Mouse (Mus musculus) liver, embryonic 14.5 days (tissue): ENCODE measurements around the gene Apobec4.

Source experiments
- CTCF ChIP-seq: IDR thresholded peaks from 2 replicates; pipeline ENCODE4 v1.5.1; 2016; ENCODE audit warnings: antibody characterized with exemption, low read depth, control low read depth
- EP300 ChIP-seq: IDR thresholded peaks from 2 replicates; pipeline ENCODE4 v1.6.1; 2016; ENCODE audit warnings: antibody characterized with exemption, low read depth

DNA sequence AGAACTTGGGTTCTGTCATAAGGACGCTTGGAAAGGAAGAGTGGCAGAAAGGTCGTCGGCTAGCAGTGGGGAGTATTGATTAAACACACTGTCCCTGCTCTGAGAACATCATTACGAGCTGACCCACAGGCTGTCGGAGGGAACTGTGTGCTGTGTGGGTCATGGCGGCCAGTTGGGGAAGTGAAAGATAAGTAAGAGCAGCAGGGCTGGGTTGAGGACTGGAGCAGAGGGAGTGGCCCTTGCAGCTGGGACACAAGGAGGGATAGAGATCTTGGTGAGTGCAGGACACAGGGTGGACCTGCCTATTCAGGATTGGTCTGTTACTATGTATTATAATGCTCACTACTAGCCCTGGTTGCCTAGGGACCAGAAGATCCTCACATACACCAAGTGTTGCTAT is 54.6 kb downstream of the Apobec4 start:
- TF ChIP-seq EP300 (no peak), CTCF (no peak)
